Mouse (Mus musculus) limb, embryonic 14.5 days (tissue): ENCODE measurements around the gene Hpdl. TPM values are rescaled to one million over a fixed set of nuclear protein-coding genes. Genes with fewer than 3 reads are reported as not detected.

Experiments used
- ATAC-seq: fragments of 200-750 bp; cut with Nextera tagmentation; 2 replicates; pipeline ENCODE4 v1.8.0; 2017; ENCODE audit warnings: low read depth, moderate number of reproducible peaks, moderate TSS enrichment; ENCODE audit not compliant: low FRiP score
- DNase-seq: peaks from one replicate; pipeline ENCODE4 v3.0.0-alpha.2; 2015; ENCODE audit warnings: low spot score
- H3K27ac ChIP-seq: fragments of 300-500 bp; sonication (generic); replicated peaks from 2 replicates; pipeline ENCODE4 v1.5.1; 2014; ENCODE audit warnings: low read depth, mild to moderate bottlenecking, low read length, moderate library complexity, mixed read lengths
- H3K27me3 ChIP-seq: fragments of 300-500 bp; sonication (generic); 2 replicates; pipeline ENCODE4 v1.6.1; 2014; ENCODE audit warnings: low read length, mixed read lengths; ENCODE audit not compliant: control insufficient read depth, insufficient read depth
- H3K36me3 ChIP-seq: fragments of 300-500 bp; sonication (generic); 2 replicates; pipeline ENCODE4 v1.6.1; 2014; ENCODE audit warnings: mild to moderate bottlenecking, low read length, moderate library complexity, mixed read lengths; ENCODE audit not compliant: control insufficient read depth, insufficient read depth
- H3K4me1 ChIP-seq: fragments of 300-500 bp; sonication (generic); 2 replicates; pipeline ENCODE4 v1.6.1; 2014; ENCODE audit warnings: antibody characterized with exemption, low read length, mixed read lengths; ENCODE audit not compliant: control insufficient read depth, insufficient read depth
- H3K4me2 ChIP-seq: fragments of 300-500 bp; sonication (generic); replicated peaks from 2 replicates; pipeline ENCODE4 v1.6.1; 2014; ENCODE audit warnings: low read depth, mild to moderate bottlenecking, low read length, moderate library complexity; ENCODE audit not compliant: severe bottlenecking
- H3K4me3 ChIP-seq: fragments of 300-500 bp; sonication (generic); replicated peaks from 2 replicates; pipeline ENCODE4 v1.5.1; 2014; ENCODE audit warnings: low read length
- H3K9ac ChIP-seq: fragments of 300-500 bp; sonication (generic); 2 replicates; pipeline ENCODE4 v1.6.1; 2014; ENCODE audit warnings: mild to moderate bottlenecking, low read depth, low read length, moderate library complexity; ENCODE audit not compliant: severe bottlenecking
- H3K9me3 ChIP-seq: fragments of 300-500 bp; sonication (generic); 2 replicates; pipeline ENCODE4 v1.6.1; 2016; ENCODE audit warnings: low read length; ENCODE audit not compliant: control insufficient read depth
- POLR2A ChIP-seq: fragments of 200-500 bp; IDR thresholded peaks from 2 replicates; pipeline ENCODE4 v1.8.0; 2012; ENCODE audit warnings: inconsistent platforms, mild to moderate bottlenecking, moderate library complexity, borderline replicate concordance; ENCODE audit not compliant: insufficient read depth, insufficient read length; ENCODE audit errors: extremely low read depth
- WGBS: fragments of 180-500 bp; shearing (Covaris S2); extraction: QIAGEN DNeasy Blood & Tissue Kit; methylation state at CpG from one replicate; pipeline ENCODE4 v1.1.7; 2014; 5-methylcytosine and 5-hydroxymethylcytosine counted together
- polyA plus RNA-seq, 2 experiments: library from polyadenylated mRNA; depleted of rRNA in 1 of 2; stranded (reverse) in 1 of 2; unstranded in 1 of 2; fragments of >200 nt; fragmentation: Nextera tagmentation in 1 of 2; extraction: Ambion mirVana in 1 of 2; gene quantifications; 2 replicates each; pipeline versions ENCODE4 v1.2.1 to v1.2.3; 2012 to 2014

Gene Hpdl
- polyA plus RNA-seq, 2 experiments, result 0.57 to 1.1 TPM

DNA sequence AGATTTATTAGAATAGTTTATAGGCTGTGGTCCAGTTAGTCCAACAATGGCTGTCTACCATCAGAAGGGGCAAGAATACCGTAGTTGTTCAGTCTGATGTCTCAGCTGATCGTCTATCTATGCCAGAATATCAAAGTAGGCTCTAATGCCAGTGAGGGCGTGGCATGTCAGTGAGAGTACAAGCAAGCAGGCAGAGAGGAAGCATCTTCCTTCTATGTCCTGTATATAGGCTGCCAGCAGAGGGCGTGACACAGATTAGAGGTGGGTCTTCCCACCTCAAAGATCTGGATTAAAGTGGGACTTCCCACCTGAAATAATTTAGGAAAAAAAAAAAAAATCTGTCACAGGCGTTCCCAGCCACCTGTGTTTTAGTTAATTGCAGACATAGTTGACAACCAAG lies 21.6 kb downstream of the Hpdl start:
- no peak overlapping the region for H3K27ac ChIP-seq
- no peak for ATAC-seq
- DNase-seq, result no peak
- no peak overlapping the region for H3K4me2 ChIP-seq
- H3K9me3 ChIP-seq, result no peaks in the 10 kb centered on the region
- no peak overlapping the region for H3K4me3 ChIP-seq
- no peaks in the 10 kb centered on the region for H3K27me3 ChIP-seq
- no peak for TF ChIP-seq POLR2A
- WGBS, result 36% methylated on average over 5 of the region's 5 CpGs
- H3K4me1 ChIP-seq, result peaks cover 7% of the 10 kb centered on the region
- H3K9ac ChIP-seq, result no peak overlapping the region
- H3K36me3 ChIP-seq, result peaks cover 35% of the 10 kb centered on the region

DNA sequence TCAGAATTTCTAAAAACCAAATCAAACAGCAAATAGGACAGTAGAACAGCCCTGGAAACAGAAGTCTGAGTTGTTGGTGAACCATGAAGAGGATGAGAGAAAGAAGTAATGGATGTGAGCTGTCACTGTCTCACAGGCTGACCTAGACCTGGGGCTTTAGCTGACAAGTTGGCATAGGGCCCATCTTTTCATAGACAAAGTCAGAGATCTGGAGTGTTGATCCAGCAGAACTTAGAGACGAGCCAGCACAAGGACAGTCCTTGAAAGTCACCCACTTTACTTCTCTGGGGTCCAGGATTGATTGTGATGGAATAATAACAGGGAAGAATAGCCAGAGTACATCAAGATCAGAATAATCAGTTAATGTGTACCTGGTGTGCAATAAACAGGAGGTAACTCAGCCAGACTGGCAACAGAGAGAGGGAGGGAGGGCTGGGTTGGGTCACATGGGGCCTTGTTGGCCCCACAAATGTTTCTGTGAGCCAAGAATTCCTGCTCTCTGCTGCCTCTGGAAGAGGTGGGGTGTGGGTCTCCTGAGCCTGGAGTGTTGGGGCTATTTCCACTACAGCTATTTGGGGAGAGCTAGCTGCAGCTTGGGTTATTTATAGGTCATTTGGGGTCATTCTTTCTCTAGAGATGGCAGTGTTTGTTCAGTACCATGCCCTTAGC lies 24.9 kb downstream of the Hpdl start:
- peak; percentile 31 for DNase-seq
- ATAC-seq, result peak; percentile 45; the same call in 1 of the 2 replicates
- H3K9ac ChIP-seq, result no peak overlapping the region

DNA sequence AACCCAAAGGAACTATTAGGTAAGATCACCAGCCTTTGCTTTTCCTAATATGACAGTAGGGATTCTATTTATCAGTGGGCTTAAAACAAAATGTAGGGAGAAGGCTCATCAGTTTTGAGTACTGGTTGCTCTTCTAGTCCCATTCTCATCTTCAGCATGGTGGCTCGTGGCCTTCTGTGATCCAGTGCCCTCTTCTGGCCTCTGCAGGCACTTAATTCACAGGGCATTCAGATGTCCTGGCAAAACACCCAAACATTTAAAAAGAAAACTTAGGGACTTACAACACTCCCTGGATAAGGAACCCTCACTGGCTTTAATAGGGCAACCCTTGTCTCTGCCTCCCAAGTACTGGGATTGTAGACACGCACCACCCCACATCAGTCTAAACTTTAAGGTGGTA lies 27.2 kb downstream of the Hpdl start:
- no peak overlapping the region for H3K9ac ChIP-seq

More for the DNA sequence above, 24.9 kb downstream of the Hpdl start:
- Histone ChIP-seq H3K9me3 (no peaks in the 10 kb centered on the region), H3K27me3 (no peaks in the 10 kb centered on the region), H3K4me2 (no peak overlapping the region), H3K4me1 (peaks cover 7% of the 10 kb centered on the region), H3K36me3 (peaks cover 5% of the 10 kb centered on the region), H3K27ac (0 out of 2 replicates have a peak overlapping the region, but pooled peaks have one; percentile 5), H3K4me3 (no peak overlapping the region)
- 50% methylated on average over 1 of the region's 1 CpGs for WGBS
- no peak for TF ChIP-seq POLR2A

DNA sequence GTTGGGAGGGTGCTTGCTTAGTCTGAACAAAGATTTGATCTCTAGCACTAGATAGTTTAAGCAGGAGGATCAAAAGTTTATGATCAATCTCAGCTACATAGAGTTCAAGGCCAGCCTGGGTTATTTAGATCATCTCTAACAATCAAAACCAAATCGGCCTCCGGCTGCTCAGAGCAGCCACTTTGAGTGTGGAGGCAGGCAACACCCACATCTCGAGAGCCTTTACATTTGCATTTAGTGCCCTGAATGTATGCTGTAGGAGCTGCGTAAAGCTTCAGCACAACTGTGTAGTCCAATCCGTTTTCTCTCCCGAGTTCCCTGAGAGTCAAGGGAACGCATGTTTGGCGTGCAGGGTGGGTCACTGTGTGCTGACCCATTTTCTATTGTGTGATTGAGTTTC lies 29.1 kb downstream of the Hpdl start:
- WGBS, result 89% methylated on average over 8 of the region's 8 CpGs
- no peak for ATAC-seq
- H3K4me3 ChIP-seq, result no peak overlapping the region
- no peak overlapping the region for H3K27ac ChIP-seq
- no peaks in the 10 kb centered on the region for H3K9me3 ChIP-seq
- no peak overlapping the region for H3K9ac ChIP-seq
- H3K27me3 ChIP-seq, result no peaks in the 10 kb centered on the region
- no peak for DNase-seq
- no peak overlapping the region for H3K4me2 ChIP-seq
- no peak for TF ChIP-seq POLR2A
- peaks cover 10% of the 10 kb centered on the region for H3K4me1 ChIP-seq
- H3K36me3 ChIP-seq, result no peaks in the 10 kb centered on the region

More for the DNA sequence above, 27.2 kb downstream of the Hpdl start:
- no peaks in the 10 kb centered on the region for H3K9me3 ChIP-seq
- H3K4me1 ChIP-seq, result peaks cover 7% of the 10 kb centered on the region
- WGBS, result 80% methylated on average over 2 of the region's 2 CpGs
- no peaks in the 10 kb centered on the region for H3K36me3 ChIP-seq
- no peak overlapping the region for H3K4me2 ChIP-seq
- H3K27me3 ChIP-seq, result no peaks in the 10 kb centered on the region
- no peak overlapping the region for H3K27ac ChIP-seq
- DNase-seq (no peak), ATAC-seq (no peak)
- H3K4me3 ChIP-seq, result no peak overlapping the region
- no peak for TF ChIP-seq POLR2A

DNA sequence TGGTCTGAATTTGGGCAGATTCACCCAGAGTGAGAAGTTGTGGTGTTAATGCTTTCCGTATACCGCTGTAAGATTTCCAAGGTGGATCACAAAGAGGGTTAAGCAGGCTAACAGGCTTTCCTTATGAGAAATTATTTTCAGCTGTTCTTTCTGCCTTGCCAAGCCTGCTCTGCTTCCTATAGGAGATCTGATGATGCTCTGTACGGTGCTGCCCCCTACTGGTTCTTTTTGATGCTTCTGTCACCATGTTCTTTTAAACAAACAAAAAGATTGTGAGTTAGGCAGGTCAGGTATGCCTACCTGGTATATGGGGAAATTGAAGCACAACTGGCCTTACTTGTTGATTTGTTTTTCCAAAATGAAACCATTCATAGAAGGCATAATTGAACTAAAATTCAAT lies 32.6 kb downstream of the Hpdl start:
- 0 out of 2 replicates have a peak, but pooled peaks cover 5% of the 10 kb centered on the region for H3K9me3 ChIP-seq
- TF ChIP-seq POLR2A, result no peak
- no peak overlapping the region for H3K4me3 ChIP-seq
- no peaks in the 10 kb centered on the region for H3K27me3 ChIP-seq
- H3K36me3 ChIP-seq, result no peaks in the 10 kb centered on the region
- ATAC-seq (peak; percentile 76), DNase-seq (peak; percentile 97)
- no peak overlapping the region for H3K9ac ChIP-seq
- no peak overlapping the region for H3K4me2 ChIP-seq
- WGBS, result 0% methylated on average over 3 of the region's 3 CpGs
- peaks cover 3% of the 10 kb centered on the region; the same call in 1 of the 2 replicates for H3K4me1 ChIP-seq
- H3K27ac ChIP-seq, result 0 out of 2 replicates have a peak overlapping the region, but pooled peaks have one; percentile 45
